Mouse (Mus musculus): Measurements from ENCODE around the gene Sh3rf3. TPM values are rescaled to one million over a fixed set of nuclear protein-coding genes. Genes with fewer than 3 reads are reported as not detected.

Sh3rf3 gene
- polyA plus RNA-seq, 1 experiment from 2014 or later: 0.24 TPM

DNA sequence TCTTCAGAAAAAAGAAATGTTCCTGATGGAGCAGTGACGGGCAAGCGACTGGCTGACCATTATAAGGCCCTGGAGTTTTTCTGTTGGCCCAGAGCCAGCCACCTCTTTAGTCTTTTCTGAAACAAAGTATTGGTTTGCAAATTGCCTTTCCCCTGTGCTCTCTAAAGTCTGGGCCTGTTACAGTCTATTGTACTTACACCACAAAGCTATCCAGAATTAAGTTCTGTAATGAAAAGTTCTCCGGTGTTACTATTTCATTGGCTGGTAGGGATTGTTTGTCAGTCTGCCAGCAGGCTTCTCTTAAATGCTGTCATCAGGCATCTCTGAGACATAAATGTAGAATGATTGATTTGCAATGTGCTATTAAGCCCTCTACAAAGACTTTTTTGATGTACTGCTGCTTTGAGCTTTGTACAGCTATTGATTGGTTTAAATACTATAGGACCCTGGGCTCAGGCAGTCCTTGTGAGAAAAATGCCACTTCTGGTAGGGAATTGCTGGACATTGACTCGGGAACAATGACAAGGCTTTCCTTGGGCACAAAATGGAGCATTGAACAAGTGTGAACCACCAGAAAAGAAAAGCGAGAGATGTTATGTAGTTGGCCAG lies 169.5 kb downstream of the Sh3rf3 start:
- no peaks in the 10 kb centered on the region for H3K27me3 ChIP-seq (ENCODE audit: low read depth, poor library complexity, severe bottlenecking)
- no peaks in the 10 kb centered on the region for H3K9me3 ChIP-seq (replicated peaks)
- WGBS: 83% methylated on average over 5 of the region's 5 CpGs
- H3K36me3 ChIP-seq: no peaks in the 10 kb centered on the region
- no peaks in the 10 kb centered on the region for H3K4me1 ChIP-seq
- DNase-seq (ENCODE audit: low spot score): no peak
- H3K4me3 ChIP-seq: no peak overlapping the region
- no peak overlapping the region for H3K27ac ChIP-seq

DNA sequence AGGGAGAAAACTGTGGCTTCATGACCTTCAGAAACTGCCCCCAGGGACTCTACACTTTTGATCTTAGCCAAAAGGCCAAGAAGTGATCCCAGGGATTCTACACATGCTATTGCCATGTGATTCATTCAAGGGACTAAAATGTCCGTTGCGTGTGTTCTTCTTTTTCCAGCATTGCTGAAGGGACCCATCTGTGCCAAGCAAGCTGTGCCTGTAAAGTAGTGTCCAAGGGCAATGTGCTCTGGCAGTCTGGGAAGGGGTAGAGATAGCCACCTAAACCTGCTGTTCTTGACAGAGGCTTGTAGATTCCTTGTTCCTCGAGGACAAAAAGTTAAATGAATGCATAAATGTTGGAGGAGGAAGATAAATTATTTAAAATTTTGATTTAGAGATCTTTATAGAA lies 178.5 kb downstream of the Sh3rf3 start:
- Histone ChIP-seq H3K4me1 (no peaks in the 10 kb centered on the region), H3K27me3 (ENCODE audit: low read depth, poor library complexity, severe bottlenecking) (no peaks in the 10 kb centered on the region), H3K36me3 (no peaks in the 10 kb centered on the region), H3K9me3 (replicated peaks) (no peaks in the 10 kb centered on the region), H3K27ac (no peak overlapping the region), H3K4me3 (no peak overlapping the region)
- 89% methylated on average over 3 of the region's 3 CpGs for WGBS
- no peak for DNase-seq (ENCODE audit: low spot score)

DNA sequence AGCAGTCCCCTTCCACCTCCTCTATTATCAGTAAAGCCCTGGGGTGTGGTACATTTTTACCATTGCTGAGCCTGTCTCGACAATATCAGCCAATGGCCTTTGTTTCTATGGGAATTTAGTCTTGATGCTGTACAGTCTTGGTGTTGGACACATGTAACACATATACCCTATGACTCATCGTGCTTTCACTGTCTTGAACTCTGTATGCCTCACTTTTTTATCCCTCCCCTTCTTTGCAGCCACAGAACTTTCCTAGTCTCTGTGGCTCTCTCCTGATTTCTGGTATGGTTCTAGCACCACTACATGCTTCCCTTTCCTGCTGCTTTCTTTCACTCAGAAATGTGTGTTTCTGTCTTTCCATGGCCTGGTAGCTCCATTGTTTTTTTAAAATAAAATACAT lies 181.6 kb downstream of the Sh3rf3 start:
- Histone ChIP-seq H3K4me3 (no peak overlapping the region), H3K27ac (no peak overlapping the region), H3K36me3 (no peaks in the 10 kb centered on the region), H3K9me3 (replicated peaks) (no peaks in the 10 kb centered on the region), H3K4me1 (no peaks in the 10 kb centered on the region), H3K27me3 (ENCODE audit: low read depth, poor library complexity, severe bottlenecking) (no peaks in the 10 kb centered on the region)
- peak; percentile 5 for DNase-seq (ENCODE audit: low spot score)
- 89% methylated on average over 2 of the region's 2 CpGs for WGBS

DNA sequence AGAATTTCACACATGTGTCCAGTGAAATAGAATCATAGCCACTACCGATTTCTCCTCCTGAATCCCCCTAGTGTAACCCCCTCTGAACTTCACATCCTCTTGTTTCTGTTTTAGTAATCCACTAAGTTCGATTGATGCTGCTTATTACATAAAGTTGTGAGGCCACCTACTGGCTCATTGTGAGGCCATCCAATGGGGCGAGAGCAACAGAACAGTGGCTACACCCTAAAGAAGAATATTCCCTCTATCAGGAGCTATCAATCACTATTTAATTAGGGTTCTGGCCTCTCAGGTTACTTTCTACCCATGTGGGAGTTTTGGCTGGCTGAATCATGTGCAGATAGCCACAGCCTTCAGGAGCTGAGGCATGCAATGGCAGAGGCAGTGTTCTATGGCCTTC lies 182.0 kb downstream of the Sh3rf3 start:
- Histone ChIP-seq H3K27me3 (ENCODE audit: low read depth, poor library complexity, severe bottlenecking) (no peaks in the 10 kb centered on the region), H3K4me3 (no peak overlapping the region), H3K4me1 (no peaks in the 10 kb centered on the region), H3K27ac (no peak overlapping the region), H3K9me3 (replicated peaks) (no peaks in the 10 kb centered on the region), H3K36me3 (no peaks in the 10 kb centered on the region)
- peak; percentile 7 for DNase-seq (ENCODE audit: low spot score)
- whole genome bisulfite sequencing: 71% methylated on average over 3 of the region's 3 CpGs

DNA sequence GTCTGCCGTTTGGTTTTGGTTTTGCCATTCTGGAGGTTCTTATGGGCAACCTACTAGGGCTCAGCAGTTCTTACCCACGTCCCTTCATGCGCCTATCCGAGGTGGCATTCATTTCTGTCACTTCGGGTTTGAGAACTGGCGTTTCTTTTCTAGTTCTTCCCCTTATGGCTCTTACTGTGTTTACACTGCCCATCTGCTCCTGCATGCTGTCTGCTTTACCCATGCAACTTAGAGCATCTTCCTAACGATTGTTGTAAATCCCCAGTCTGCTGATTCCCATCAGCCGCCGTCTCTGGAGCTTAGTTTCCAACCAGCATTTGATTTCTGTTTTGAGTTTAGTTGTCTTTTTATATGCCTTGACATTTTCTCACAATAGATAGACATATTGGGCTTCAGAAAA lies 189.2 kb downstream of the Sh3rf3 start:
- WGBS: 89% methylated on average over 9 of the region's 9 CpGs

DNA sequence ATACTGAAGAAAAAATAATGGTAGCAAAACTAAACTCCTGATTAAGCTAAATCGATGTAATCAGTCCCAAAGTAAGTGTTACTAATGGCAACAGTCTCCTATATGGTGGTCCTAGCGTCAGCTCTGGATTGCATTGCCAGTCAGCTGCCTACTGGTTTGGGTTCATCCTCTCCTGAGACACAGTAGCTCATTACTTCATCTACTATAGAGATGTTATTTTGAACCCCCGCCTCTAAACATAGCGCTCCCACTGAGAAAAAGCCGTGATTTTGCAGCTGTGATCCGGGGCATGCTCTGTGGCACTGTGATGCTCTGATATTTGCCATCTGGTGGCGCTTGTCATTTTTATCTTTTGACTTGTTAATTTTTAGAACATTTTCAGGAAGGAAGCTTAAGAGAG lies 198.3 kb downstream of the Sh3rf3 start:
- Histone ChIP-seq H3K9me3 (replicated peaks) (no peaks in the 10 kb centered on the region), H3K4me1 (no peaks in the 10 kb centered on the region), H3K27ac (no peak overlapping the region), H3K36me3 (no peaks in the 10 kb centered on the region), H3K4me3 (no peak overlapping the region), H3K27me3 (ENCODE audit: low read depth, poor library complexity, severe bottlenecking) (no peaks in the 10 kb centered on the region)
- 93% methylated on average over 7 of the region's 7 CpGs for WGBS
- no peak for DNase-seq (ENCODE audit: low spot score)

More for the DNA sequence above, 189.2 kb downstream of the Sh3rf3 start:
- Histone ChIP-seq H3K27me3 (ENCODE audit: low read depth, poor library complexity, severe bottlenecking) (no peaks in the 10 kb centered on the region), H3K4me3 (no peak overlapping the region), H3K9me3 (replicated peaks) (no peaks in the 10 kb centered on the region), H3K4me1 (no peaks in the 10 kb centered on the region), H3K36me3 (no peaks in the 10 kb centered on the region), H3K27ac (no peak overlapping the region)
- no peak for DNase-seq (ENCODE audit: low spot score)

DNA sequence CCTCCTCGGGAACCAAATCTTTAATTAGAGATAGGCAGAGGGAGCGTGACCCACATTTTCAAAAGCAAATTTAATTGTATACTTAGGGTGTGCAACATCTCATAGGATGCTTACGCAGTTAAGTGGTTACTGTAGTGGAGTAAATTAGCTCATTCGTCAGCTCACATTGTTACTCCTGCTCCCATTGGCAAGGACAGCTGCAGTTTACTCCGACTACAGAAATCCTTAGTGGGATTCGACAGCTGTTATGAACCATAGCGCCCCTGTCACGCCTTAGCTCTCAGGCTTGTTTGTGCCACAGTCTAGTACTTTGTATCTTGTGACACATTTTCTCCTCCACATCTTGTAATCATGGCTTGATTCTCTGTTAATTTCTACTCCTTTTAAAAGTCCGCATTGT lies 200.5 kb downstream of the Sh3rf3 start:
- WGBS: 90% methylated on average over 9 of the region's 9 CpGs
- Histone ChIP-seq H3K27me3 (ENCODE audit: low read depth, poor library complexity, severe bottlenecking) (no peaks in the 10 kb centered on the region), H3K27ac (no peak overlapping the region), H3K9me3 (replicated peaks) (no peaks in the 10 kb centered on the region), H3K36me3 (no peaks in the 10 kb centered on the region), H3K4me1 (no peaks in the 10 kb centered on the region), H3K4me3 (no peak overlapping the region)
- no peak for DNase-seq (ENCODE audit: low spot score)

DNA sequence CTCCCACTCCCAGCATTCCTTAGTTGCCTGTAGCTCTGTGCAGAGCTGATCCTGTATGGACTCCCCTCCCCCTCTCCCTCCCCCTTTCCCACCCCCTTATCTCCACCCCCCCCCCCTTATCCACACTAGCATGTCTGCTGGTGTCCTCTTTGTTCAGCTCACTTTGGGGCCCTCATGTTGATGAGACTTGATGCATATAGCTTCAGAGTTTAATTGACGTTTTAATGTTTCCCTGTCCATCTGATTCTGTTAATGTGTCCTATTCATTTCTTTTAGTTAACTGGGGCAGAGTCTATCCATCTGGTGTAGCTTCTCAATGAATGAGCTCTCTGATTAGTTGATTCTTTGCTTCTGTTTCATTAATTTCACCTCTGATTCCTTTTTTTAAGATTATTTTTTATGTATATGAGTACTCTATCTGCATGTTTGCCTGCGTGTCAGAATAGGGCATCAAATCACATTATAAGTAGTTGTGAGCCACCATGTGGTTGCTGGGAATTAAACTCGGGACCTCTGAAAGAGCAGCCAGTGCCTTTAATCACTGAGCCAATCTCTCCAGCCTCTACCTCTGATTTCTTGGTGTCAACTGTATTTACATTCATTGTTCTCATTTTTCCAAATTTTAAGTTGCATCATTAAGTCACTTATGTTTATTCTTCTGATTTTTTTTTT lies 206.3 kb downstream of the Sh3rf3 start:
- WGBS: 79% methylated on average over 3 of the region's 3 CpGs
- no peak overlapping the region for H3K27ac ChIP-seq
- H3K27me3 ChIP-seq (ENCODE audit: low read depth, poor library complexity, severe bottlenecking): no peaks in the 10 kb centered on the region
- DNase-seq (ENCODE audit: low spot score): no peak
- no peak overlapping the region for H3K4me3 ChIP-seq
- H3K4me1 ChIP-seq: no peaks in the 10 kb centered on the region
- no peaks in the 10 kb centered on the region for H3K36me3 ChIP-seq
- H3K9me3 ChIP-seq (replicated peaks): no peaks in the 10 kb centered on the region

DNA sequence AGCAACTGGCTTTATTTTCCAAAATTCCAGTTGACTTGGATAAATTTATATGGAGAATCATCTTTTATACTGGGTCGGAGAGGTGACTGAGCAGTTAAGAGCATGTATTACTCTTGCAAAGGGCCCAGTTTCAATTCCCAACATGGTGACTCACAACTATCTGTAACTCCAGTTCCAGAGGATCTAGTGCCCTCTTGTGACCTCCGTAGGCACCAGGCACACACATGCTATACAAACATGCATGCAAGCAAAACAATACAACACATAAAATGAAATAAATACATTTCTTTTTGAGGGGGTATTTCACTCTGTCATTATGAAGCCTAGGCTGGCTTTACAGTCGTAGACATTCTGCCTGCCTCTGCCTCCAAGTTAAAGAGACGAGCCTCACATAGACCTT lies 237.3 kb downstream of the Sh3rf3 start:
- no peak for DNase-seq (ENCODE audit: low spot score)
- Histone ChIP-seq H3K4me3 (no peak overlapping the region), H3K36me3 (no peaks in the 10 kb centered on the region), H3K4me1 (no peaks in the 10 kb centered on the region), H3K27me3 (ENCODE audit: low read depth, poor library complexity, severe bottlenecking) (no peaks in the 10 kb centered on the region), H3K9me3 (replicated peaks) (no peaks in the 10 kb centered on the region), H3K27ac (no peak overlapping the region)
- WGBS: 87% methylated on average over 4 of the region's 4 CpGs

DNA sequence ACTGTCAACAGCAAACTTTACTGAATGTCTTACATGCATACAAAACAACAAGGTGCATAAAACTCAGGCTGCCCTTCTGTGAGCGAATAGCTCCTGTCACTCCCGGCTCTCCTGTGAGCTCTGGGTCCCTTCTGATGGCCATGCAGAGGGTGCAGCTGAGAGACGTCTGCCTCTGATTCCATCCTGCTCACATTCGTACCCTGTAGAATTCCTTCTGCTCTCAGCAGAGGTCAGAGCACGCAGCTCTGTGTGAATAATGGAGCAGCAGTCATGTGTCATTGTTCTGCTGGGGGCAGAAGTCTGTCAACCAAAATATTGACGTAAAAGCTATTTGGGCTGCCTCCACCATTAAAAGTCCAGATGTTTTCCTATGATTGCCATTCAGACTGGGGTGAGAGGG lies 243.1 kb downstream of the Sh3rf3 start:
- H3K27me3 ChIP-seq (ENCODE audit: low read depth, poor library complexity, severe bottlenecking): no peaks in the 10 kb centered on the region
- H3K36me3 ChIP-seq: no peaks in the 10 kb centered on the region
- 73% methylated on average over 6 of the region's 6 CpGs for WGBS
- DNase-seq (ENCODE audit: low spot score): no peak
- no peaks in the 10 kb centered on the region for H3K9me3 ChIP-seq (replicated peaks)
- no peaks in the 10 kb centered on the region for H3K4me1 ChIP-seq
- H3K4me3 ChIP-seq: no peak overlapping the region
- no peak overlapping the region for H3K27ac ChIP-seq

DNA sequence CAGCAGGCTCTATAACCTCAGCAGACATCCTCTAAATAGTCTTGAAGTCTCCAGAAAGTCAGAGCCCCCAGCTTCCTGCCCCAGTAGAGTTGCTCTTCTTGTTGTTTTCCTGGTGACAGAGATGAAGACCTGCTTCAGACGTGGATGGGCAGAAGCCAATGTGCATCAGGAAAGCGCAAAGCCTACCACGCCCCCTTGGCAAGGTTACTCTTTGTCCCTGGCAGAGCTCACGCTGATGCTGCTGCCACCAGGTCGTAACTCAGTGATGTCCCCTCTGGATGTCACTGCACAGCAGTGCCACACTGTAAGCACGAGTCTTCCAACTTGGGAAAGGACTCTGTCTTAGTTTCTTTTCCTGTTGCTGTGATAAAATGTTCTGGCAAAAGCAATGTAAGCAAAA lies 253.6 kb downstream of the Sh3rf3 start:
- H3K4me1 ChIP-seq: no peaks in the 10 kb centered on the region
- 78% methylated on average over 6 of the region's 6 CpGs for WGBS
- DNase-seq (ENCODE audit: low spot score): no peak
- H3K27ac ChIP-seq: no peak overlapping the region
- H3K9me3 ChIP-seq (replicated peaks): no peaks in the 10 kb centered on the region
- no peak overlapping the region for H3K4me3 ChIP-seq
- no peaks in the 10 kb centered on the region for H3K36me3 ChIP-seq
- no peaks in the 10 kb centered on the region for H3K27me3 ChIP-seq (ENCODE audit: low read depth, poor library complexity, severe bottlenecking)

DNA sequence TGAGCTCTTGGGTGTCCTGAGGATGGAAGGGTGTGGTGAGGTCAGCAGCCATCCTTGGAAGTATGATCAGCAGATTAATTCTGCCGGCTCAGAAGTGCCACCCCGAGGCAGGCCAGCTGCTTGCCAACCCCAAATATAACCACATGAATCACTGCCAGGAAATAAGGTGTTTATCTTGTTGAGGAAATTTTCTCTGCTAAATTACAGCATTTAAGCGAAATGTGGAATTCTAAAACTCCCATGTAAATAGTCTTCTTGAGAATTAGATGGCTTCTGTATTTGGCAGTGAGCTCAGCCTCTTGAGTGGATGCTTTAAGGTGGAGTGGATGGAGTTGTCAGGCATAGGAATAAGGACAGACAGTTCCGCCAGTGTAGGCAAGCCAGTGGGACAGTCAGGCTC lies 259.7 kb downstream of the Sh3rf3 start:
- Histone ChIP-seq H3K9me3 (replicated peaks) (no peaks in the 10 kb centered on the region), H3K27me3 (ENCODE audit: low read depth, poor library complexity, severe bottlenecking) (no peaks in the 10 kb centered on the region), H3K4me1 (no peaks in the 10 kb centered on the region), H3K36me3 (no peaks in the 10 kb centered on the region), H3K4me3 (no peak overlapping the region), H3K27ac (no peak overlapping the region)
- DNase-seq (ENCODE audit: low spot score): no peak
- WGBS: 92% methylated on average over 4 of the region's 4 CpGs

DNA sequence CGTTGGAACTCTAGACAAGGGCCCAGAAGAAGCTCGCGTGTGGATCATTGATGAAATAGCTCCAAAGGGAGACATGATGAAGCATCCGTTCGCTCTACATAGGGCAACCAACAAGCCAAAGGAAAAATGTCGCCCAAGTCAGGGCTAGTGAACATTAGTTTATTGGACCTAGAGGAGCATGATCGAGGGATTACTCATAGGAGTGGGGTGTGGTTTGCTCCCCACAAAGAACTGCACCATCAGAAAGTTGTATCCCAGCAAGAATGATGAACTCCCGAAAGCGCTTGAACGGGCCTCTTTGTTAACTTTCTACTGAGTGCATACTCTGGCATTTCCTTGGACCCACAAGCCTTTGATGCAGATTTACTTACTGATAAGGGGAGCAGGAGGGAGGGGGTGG lies 263.5 kb downstream of the Sh3rf3 start:
- Histone ChIP-seq H3K4me3 (no peak overlapping the region), H3K9me3 (replicated peaks) (no peaks in the 10 kb centered on the region), H3K27ac (no peak overlapping the region), H3K27me3 (ENCODE audit: low read depth, poor library complexity, severe bottlenecking) (no peaks in the 10 kb centered on the region), H3K4me1 (0 out of 2 replicates have a peak, but pooled peaks cover 5% of the 10 kb centered on the region), H3K36me3 (no peaks in the 10 kb centered on the region)
- DNase-seq (ENCODE audit: low spot score): no peak
- WGBS: 93% methylated on average over 10 of the region's 10 CpGs

DNA sequence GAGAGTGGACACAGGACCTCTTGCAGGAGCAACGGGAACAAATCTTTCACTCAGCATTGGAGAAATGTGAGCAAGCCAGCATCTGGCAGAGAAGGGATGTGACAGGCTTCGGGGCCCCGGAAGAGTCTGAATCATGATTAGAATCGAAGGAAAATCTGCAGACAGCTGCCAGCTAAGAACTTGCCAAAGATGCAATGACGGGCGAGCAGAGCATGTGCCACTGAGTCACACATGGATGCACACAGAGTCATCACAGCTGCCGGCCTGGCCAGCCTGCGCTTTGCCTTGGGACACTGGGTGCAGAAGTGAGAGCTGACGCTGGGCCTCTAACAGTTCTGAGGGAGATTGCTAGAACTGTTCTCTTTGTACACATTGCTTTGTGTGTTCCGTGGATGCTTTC lies 264.8 kb downstream of the Sh3rf3 start:
- Histone ChIP-seq H3K9me3 (replicated peaks) (no peaks in the 10 kb centered on the region), H3K4me1 (0 out of 2 replicates have a peak, but pooled peaks cover 5% of the 10 kb centered on the region), H3K27ac (no peak overlapping the region), H3K27me3 (ENCODE audit: low read depth, poor library complexity, severe bottlenecking) (no peaks in the 10 kb centered on the region), H3K36me3 (no peaks in the 10 kb centered on the region), H3K4me3 (no peak overlapping the region)
- DNase-seq (ENCODE audit: low spot score): no peak
- WGBS: 89% methylated on average over 10 of the region's 10 CpGs

Measured in limb, embryonic 10.5 days (tissue).